In the genomic region with DNA sequence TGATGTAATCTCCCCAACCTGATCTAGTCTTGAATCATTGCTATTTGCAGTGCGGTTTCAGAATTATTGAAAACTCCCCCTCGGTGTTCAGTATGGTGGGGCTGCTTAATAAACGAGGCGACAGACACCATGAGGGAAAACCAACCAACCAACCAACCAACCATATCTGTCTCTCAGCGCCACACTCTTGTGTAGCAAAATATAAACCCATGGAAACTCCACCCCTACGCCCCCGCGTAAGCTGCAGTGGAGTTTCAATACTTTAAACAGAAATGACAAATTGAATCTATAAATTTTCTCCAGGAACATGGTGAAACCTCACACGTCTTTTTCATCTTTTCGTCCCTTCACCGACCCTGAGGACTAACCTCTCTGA, we compare ENCODE assay signal across 11 mouse cellular contexts.
DNase-seq lines count a peak whose midpoint lies in the region; ATAC-seq and TF ChIP-seq lines count a peak whose summit lies in the region.
"Had no signal": no experiment of that assay in that cellular context is flagged by ENCODE, and none has a peak within 500 bp of the region (broad histone marks: within the 10 kb centered on the region; RNA-seq: fewer than 3 reads in every experiment).

No protein-coding gene starts in this region.

- H3K9me3 ChIP-seq in heart, embryonic 15.5 days (replicated peaks) = no peaks in the 10 kb centered on the region
- H3K9me3 ChIP-seq in embryonic facial prominence, embryonic 11.5 days (replicated peaks; ENCODE audit: control insufficient read depth, low read length) = no peaks in the 10 kb centered on the region
- no peaks in the 10 kb centered on the region for H3K9me3 ChIP-seq in hindbrain, embryonic 12.5 days (replicated peaks)
- no peaks in the 10 kb centered on the region for H3K9me3 ChIP-seq in midbrain, embryonic 12.5 days

- H3K27me3 ChIP-seq in heart, embryonic 15.5 days = no peaks in the 10 kb centered on the region
- no peaks in the 10 kb centered on the region for H3K27me3 ChIP-seq in embryonic facial prominence, embryonic 11.5 days (ENCODE audit: control insufficient read depth, insufficient read depth, low read length)
- H3K27me3 ChIP-seq in hindbrain, embryonic 12.5 days = 0 out of 2 replicates have a peak, but pooled peaks cover 11% of the 10 kb centered on the region
- H3K27me3 ChIP-seq in midbrain, embryonic 12.5 days = peaks cover 41% of the 10 kb centered on the region

- no peak overlapping the region for H3K27ac ChIP-seq in heart, embryonic 15.5 days
- no peak overlapping the region for H3K27ac ChIP-seq in embryonic facial prominence, embryonic 11.5 days (replicated peaks; ENCODE audit: low read depth, low read length)
- peak overlapping the region; percentile 52; the same call in 1 of the 2 replicates for H3K27ac ChIP-seq in hindbrain, embryonic 12.5 days
- H3K27ac ChIP-seq in midbrain, embryonic 12.5 days (replicated peaks) = peak overlapping the region; percentile 81

- peak overlapping the region; percentile 26 for H3K4me3 ChIP-seq in heart, embryonic 15.5 days
- no peak overlapping the region for H3K4me3 ChIP-seq in embryonic facial prominence, embryonic 11.5 days (ENCODE audit: low read depth, low read length)
- peak overlapping the region; percentile 18; the same call in 1 of the 2 replicates for H3K4me3 ChIP-seq in hindbrain, embryonic 12.5 days
- H3K4me3 ChIP-seq in midbrain, embryonic 12.5 days = peak overlapping the region; percentile 22; the same call in 1 of the 2 replicates
- H3K4me3 ChIP-seq in lung, adult 2 months (replicated peaks; ENCODE audit: extremely low read depth, low read depth, low read length) = no peak overlapping the region
- H3K4me3 ChIP-seq: myocyte had no signal

- TF ChIP-seq POLR2A in lung, adult 2 months (IDR thresholded peaks at IDR 0.05; ENCODE audit: borderline replicate concordance, extremely low read depth, low read depth, low read length) = no peak

- peaks cover 10% of the 10 kb centered on the region for H3K4me1 ChIP-seq in heart, embryonic 15.5 days (replicated peaks)
- no peaks in the 10 kb centered on the region for H3K4me1 ChIP-seq in embryonic facial prominence, embryonic 11.5 days (ENCODE audit: control insufficient read depth, insufficient read depth, low read length)
- H3K4me1 ChIP-seq in hindbrain, embryonic 12.5 days = peaks cover 20% of the 10 kb centered on the region
- peaks cover 27% of the 10 kb centered on the region for H3K4me1 ChIP-seq in midbrain, embryonic 12.5 days
- no peaks in the 10 kb centered on the region for H3K4me1 ChIP-seq in lung, adult 2 months (ENCODE audit: control insufficient read depth, insufficient read depth, low read length)

- intact Hi-C loops in heart, postnatal 36 days (cut with DNase I) = no loop called here

- H3K4me2 ChIP-seq in heart, embryonic 15.5 days = peak overlapping the region; percentile 58
- peak overlapping the region; percentile 39 for H3K4me2 ChIP-seq in embryonic facial prominence, embryonic 11.5 days (ENCODE audit: low read depth, low read length)
- H3K4me2 ChIP-seq in hindbrain, embryonic 12.5 days (replicated peaks) = peak overlapping the region; percentile 53
- H3K4me2 ChIP-seq in midbrain, embryonic 12.5 days (replicated peaks) = peak overlapping the region; percentile 43

- H3K9ac ChIP-seq in heart, embryonic 15.5 days = no peak overlapping the region
- no peak overlapping the region for H3K9ac ChIP-seq in embryonic facial prominence, embryonic 11.5 days (replicated peaks; ENCODE audit: low read length)
- no peak overlapping the region for H3K9ac ChIP-seq in hindbrain, embryonic 12.5 days
- H3K9ac ChIP-seq in midbrain, embryonic 12.5 days (replicated peaks) = no peak overlapping the region

- ATAC-seq in heart, embryonic 15.5 days (replicated peaks; ENCODE audit: insufficient number of reproducible peaks, insufficient read depth, low FRiP score, low read depth) = no peak
- ATAC-seq in embryonic facial prominence, embryonic 11.5 days (replicated peaks; ENCODE audit: insufficient number of reproducible peaks, low FRiP score, low TSS enrichment, low read depth) = no peak
- peak; percentile 13; the same call in 1 of the 2 replicates for ATAC-seq in hindbrain, embryonic 12.5 days (ENCODE audit: low FRiP score)
- ATAC-seq in midbrain, embryonic 12.5 days (ENCODE audit: low FRiP score, low read depth) = no peak

- no peak for TF ChIP-seq CTCF in lung, adult 2 months (IDR thresholded peaks at IDR 0.05; ENCODE audit: insufficient read depth, low read length)

- DNase-seq in heart, postnatal 36 days = no peak
- DNase-seq in embryonic facial prominence, embryonic 11.5 days (ENCODE audit: low spot score) = no peak
- DNase-seq in ovary, postnatal 36 days (ENCODE audit: low spot score) = no peak
- DNase-seq in spleen, postnatal 10 days (ENCODE audit: low spot score in 2 of 2) = no peak
- DNase-seq in lung, adult 2 months = no peak
- DNase-seq: cerebellum, adult 2 months; gastrocnemius, postnatal 10 days had no signal

- 68% methylated on average over 11 of the region's 11 CpGs for WGBS in heart, embryonic 15.5 days
- 68% methylated on average over 11 of the region's 11 CpGs for WGBS in embryonic facial prominence, embryonic 11.5 days
- 63% methylated on average over 11 of the region's 11 CpGs for WGBS in hindbrain, embryonic 12.5 days
- 67% methylated on average over 11 of the region's 11 CpGs for WGBS in midbrain, embryonic 12.5 days
- WGBS in lung, adult 2 months = 71% methylated on average over 11 of the region's 11 CpGs

- no peaks in the 10 kb centered on the region for H3K36me3 ChIP-seq in heart, embryonic 15.5 days
- H3K36me3 ChIP-seq in embryonic facial prominence, embryonic 11.5 days (replicated peaks; ENCODE audit: control insufficient read depth, insufficient read depth, low read depth, low read length) = no peaks in the 10 kb centered on the region
- no peaks in the 10 kb centered on the region for H3K36me3 ChIP-seq in hindbrain, embryonic 12.5 days
- no peaks in the 10 kb centered on the region for H3K36me3 ChIP-seq in midbrain, embryonic 12.5 days

Comparison
In these comparisons a context has a peak if more than half of its experiments do, and no peak if none do; other contexts are left out.
1. H3K27ac ChIP-seq: peak in hindbrain, embryonic 12.5 days (single experiment) and midbrain, embryonic 12.5 days (single experiment); none in heart, embryonic 15.5 days (single experiment) and embryonic facial prominence, embryonic 11.5 days (single experiment).
2. H3K4me3 ChIP-seq: peak in heart, embryonic 15.5 days (single experiment), hindbrain, embryonic 12.5 days (single experiment) and midbrain, embryonic 12.5 days (single experiment); none in embryonic facial prominence, embryonic 11.5 days (single experiment) and lung, adult 2 months (single experiment).
3. Peak in every context shown above with its lines, with median percentiles within 50 percentile points of each other: H3K4me2 ChIP-seq.